Mouse (Mus musculus): ENCODE results near the gene Olfr462.

Gene Olfr462

DNA sequence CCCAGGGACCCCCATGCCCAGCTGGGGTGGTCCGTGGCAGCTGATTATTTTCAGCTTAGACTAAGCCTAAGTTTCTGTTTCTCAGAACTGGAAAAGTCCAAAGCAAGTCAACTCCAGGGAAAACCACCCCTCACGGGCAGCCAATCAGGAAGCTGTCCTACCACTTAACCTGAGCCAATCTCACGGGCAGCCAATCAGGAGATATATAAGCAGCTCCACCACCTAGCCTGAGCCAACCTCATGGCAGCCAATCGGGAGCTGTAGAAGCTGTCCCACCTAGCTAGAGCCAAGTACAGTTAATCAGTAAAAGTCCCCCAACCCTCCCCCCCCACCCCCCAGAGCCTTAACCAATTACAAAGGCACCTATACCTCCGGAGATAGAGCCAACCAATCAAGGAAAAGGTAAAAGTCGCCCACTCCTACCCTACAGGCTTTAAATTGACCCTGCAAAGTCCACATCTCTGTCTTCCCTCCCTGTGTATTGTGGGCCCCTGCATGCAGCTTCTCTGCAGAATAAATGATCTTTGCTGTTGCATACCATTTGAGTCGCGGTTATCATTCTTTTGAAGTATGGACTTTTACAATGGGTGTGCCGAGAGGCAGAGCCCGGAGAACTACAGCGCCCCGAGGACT is 45.0 kb downstream of the Olfr462 start:
- DNase-seq = no peak

- no peak for DNase-seq
Observed at GRCm38 (mm10) chr11:87841436-87841835, 50.6 kb downstream of the Olfr462 start.

DNA sequence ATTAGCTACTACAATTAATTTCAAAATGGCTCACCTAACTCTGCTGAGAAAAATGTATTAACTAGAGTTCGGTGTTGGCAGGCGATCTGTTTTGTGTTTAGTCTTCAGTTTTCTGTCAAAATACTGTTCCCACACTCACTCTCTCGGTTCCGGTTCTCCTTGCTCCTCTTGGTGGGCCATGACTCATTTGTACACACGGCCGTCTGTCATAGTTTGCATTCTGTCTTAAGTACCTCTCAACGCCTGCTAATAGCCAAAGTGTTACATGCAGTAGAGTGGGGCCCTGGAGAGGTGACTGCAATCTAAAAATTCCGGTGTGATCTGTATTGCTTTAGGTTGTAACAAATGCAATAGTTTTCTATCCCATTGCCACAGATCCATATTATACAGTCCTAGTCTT is 51.4 kb downstream of the Olfr462 start:
- DNase-seq = no peak
